Mouse (Mus musculus) skeletal muscle tissue, adult 2 months (tissue): Measurements from ENCODE around the gene Tsen54.

ENCODE experiments used
- DNase-seq: peaks from one replicate; pipeline ENCODE4 v3.0.0-alpha.2; 2012; ENCODE audit warnings: low read depth, low spot score

Tsen54 gene

DNA sequence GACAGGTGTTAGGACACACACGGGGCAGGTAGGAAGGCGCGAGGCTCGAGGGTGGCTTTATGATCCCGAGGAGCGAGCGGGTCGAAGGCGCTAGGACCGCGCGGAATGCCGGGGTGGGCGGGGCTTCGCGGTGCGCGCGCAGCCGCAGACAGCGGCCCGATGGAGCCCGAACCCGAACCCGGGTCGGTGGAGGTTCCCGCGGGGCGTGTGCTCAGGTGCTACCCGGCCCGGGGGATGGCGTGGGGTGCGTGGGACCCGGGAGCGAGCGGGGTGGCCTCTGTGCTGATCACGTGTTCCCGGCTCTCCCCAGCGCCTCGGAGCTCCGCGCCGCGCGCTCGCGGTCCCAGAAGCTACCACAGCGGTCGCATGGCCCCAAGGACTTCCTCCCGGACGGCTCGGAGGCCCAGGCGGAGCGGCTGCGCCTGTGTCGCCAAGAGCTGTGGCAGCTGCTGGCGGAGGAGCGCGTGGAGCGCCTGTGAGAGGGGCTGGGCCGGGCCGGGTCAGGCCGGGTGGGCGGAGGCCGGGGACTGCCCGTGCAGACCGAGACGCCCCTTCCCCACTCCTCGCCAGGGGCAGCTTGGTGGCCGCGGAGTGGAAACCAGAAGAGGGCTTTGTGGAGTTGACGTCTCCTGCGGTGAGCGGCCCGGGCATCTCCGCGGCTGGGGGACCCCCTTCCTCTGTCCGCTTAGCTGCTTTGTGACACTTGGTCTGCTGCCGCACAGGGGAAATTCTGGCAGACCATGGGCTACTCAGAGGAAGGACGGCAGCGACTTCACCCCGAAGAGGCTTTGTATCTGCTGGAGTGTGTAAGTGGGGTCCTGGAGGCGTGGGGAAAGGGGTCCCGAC, at the start of gene Tsen54:
Gene Tsen54 (plus strand): TSS at position 120 of the 846 bp plus-strand sequence.
- peak; percentile 56 for DNase-seq

DNA sequence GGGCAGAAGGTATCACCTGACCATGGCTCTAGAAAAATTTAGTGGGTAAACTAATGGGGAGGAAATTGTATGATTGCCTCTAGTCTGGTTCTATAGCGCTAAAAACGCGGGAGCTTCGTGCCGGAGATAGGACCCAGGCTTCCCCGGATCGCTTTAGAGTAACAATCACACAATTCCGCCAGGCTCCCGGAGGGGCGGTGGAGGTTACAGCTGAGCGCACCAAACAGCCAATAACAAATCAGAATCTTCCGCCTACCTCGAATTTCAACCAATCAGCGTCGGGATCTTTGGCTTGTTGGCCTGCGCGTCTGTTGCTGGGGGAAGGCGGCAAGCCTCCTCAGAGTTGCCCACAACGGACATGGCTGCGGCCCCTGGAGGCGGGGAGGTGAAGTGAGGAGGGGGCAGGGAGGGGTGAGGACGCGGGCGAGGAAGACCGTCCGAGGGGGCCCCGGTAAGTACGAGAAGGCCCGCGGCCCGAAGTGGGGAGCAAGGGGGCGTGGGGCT, 49.4 kb upstream of the Tsen54 start, which contains the start of gene Tmem94:
Gene Tmem94 (plus strand): TSS at position 331 of the 504 bp plus-strand sequence.
- peak; percentile 99 for DNase-seq

DNA sequence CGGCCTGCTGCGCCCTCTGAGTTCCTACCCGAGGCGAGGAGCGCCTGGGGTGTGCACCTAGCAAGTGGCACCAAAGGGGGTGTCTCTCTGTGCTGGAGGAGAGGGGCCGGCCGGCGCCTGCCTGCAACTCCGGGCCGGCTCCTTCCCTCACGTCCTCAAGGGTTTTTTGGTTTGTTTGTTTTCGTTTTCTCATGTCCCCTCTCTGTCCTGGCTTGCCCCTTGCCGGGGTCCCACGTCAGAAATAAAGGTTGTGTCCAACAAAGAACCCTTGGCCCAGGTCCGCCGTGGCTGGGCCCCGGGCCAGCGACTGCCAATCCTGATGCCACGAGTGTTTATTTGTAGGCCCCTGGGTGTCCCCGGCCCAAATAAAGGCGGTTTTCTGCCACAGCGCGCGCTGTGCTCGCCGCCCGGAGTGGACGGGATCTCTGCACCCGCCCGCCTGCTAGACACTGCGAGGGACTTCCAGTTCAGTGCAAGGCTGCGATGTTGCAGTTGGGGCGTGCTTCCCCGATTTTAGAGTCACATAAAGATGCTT, 48.9 kb upstream of the Tsen54 start:
- DNase-seq = peak; percentile 44

DNA sequence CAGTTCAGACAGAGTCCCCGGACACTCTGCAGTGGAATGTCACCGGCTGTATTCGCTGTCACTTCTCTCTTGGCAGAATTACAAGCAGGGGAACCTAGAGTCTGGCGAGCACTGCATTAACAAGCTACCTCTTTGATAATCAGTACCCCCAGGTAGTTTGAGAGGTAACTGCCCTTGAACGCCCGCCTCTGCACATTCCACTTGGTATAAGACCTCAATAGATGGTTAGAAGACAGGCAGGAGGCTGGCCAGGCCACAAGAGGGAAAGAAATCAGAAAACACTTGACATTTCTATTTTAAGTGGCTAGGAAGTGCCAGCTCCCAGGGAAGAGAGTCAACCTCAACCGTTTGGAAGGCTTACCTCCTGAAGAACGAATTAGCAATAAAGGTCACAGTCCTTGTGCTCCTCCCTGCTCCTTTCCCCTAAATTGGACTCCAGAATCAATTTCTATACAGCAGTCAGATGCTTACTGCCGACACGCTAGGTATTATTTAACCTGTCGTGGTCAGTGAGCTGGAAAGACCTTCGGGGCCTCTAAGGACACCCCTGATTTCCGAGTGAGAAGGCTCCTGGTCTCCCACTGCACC, 48.1 kb upstream of the Tsen54 start:
- peak; percentile 66 for DNase-seq

DNA sequence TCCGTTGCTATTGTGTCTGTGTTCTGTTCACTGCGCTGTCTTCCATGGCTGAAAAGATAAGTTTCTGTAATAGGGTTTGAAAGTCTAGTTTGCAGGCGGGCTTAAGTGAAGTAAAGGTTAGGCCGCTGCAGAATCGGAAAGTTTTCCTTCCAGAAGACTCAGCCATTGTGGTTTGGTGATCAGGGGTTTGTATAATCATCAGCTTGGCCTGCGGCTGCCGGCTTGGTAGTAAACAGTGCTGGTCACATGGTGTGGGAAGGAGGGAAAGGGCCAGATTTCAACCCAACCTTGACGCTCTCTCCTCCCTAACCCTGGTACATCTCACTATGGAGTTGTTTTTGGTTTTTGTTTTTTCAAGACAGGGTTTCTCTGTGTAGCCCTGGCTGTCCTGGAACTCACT, 47.5 kb upstream of the Tsen54 start:
- no peak for DNase-seq

DNA sequence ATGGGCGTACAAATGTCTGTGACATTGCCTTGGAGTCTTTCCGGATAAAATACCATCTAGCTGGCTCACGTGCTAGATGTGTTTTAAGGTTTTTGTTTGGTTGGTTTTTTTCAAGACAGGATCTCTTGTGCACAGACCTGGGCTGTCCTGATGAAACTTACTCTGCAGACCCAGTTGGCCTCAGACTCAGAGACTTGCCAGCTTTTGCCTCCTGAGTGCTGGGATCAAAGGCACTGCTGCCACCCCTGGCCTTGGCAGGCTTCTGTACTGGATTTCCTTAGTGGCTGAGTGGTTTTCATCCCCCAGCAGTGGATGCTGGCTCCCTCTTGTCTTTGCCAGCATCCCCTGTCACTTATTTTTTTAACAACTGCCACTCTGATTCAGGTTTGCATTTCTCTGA, 45.6 kb upstream of the Tsen54 start:
- no peak for DNase-seq

DNA sequence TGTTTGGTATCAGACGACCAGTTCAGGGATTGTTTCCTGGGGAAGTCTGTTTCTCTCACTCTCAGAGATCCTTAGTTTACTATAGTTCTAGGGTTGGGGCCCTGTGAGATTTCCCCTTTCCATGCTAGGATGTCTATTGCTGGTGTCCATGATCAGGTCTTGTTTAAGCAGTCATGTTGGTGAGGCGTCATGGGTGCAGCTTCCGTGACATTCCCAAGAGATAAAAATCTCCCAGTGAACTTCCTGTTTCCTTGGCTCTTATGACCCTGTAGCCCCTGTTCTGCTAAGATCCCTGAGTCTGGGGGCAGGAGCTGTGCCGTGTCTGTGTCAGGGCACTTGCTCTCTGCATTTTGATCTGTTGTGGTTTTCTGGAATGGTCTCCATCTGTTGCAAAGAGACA, 39.9 kb upstream of the Tsen54 start:
- no peak for DNase-seq

DNA sequence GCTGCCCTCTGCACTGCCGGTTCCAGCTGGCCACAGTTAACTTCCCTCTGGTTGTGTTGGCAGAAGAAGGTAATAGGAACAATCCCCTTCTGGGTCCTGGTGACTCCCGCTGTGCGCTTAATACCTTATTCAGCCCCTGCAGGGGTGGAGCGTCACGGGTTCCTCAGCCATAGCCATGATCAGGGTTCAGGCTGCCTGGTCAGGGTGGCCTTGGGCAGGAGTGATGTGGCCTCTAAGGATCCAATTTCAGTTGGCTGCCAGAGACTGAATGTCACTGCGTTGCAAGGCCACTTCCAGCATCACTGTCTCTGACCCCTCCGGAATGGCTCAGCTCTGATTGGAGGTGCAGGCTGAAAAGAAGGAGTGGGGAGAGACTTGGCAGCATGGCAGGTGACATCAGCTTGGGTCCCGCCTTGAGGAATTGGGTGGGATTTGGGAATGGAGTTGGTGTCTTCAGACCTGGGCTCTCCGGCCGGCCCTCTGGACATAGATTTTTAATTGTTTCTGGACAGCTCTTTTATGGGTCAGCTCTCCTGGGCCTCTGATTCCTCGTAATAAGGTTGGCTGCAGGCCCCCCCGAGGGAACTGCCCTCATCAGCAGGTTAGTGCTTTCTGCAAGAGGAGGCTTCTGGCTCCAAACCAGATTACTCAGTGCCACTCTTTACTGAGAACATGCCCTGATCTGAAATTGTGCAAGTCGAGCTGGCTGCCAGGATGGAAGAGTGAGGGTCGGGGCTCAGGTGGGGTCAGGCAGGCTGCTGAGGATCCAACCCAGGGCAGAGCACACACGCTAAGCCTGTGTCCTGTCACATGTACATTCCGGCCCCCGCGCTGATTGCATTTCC, 38.5 kb upstream of the Tsen54 start:
- DNase-seq = peak; percentile 87

DNA sequence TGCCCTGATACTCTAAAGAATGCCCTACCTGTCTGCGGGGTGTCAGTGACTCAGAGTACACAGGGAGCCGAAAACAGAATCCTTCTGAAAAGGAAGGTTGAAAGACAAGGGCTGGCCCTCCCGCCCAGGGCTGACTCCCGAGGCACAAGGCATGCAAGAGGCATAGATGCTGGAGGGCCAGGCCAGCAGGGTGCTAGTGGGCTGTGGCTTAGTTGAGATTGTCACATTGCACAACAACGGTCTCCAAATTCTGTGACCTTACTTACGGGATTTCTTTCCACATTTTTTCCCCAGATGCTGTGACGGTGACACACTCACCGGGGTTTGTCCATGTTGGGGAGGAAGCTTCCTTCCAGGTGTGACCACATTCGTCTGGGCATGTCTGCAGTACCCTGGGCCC, 37.6 kb upstream of the Tsen54 start:
- DNase-seq = no peak

DNA sequence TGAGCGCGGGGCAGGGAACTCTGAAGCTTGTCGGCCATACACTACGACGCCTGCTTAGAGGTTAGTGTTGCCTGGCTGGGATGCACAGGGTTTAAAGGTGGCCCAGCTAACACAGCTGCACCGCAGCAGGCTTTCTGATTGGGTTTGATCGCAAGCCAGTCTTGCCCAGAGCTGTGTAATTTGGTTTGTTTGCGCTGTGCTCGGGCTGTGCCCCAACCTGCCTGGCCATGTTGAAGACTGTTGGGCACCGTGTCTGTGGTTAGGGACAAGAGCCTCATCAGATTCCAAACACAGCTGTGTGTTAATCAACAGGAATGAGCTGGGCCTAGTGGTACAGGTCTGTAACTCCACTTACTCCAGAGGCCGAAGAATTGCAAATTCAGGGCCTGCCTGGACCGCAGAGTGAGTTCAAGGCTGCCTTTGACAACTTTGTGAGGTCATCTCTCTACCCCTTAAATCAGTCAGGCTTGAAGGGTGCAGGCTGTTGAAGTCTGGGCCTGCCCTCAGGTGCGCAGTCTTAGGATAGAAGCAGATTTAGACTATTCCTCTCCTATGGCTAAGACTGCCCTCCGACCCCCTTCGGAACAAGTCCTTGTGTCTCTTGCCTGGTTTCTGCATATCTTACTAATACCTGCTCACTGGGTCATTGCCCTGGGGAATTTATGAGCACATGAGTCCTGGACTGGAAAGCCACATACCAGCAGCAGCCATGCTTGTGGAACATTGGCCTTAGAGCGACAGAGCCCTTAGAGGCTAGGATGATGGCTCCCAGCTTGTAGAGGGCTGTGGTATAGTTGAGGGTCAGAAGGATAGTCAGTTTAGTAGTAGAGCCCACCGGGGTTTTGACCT, 36.8 kb upstream of the Tsen54 start:
- DNase-seq = no peak

DNA sequence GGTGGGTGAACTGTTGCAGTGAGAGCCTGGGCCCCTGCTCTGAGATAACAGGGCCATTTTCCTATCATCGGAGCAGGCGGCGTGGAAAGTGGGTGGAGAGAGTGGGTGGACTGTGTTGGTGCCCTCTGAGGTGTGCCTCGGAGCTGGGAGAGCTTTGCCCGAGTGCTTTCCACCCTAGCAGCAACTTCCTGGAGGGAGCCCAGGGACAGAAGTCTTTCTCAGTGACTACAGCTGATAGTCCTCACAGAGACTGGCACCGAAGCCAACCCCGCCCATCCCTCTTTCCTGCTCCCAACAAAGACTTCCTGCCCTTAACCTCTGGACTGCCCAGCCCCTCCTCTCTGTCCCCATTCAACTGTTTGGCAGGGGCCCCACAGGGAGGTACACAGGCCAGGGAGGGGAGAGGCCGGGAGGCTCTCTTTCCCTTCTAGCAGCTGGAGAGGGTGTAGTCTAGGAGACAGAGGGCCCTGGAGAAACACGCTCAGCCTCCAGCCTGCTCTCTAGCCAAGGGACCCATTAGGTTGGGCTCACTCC, 35.4 kb upstream of the Tsen54 start:
- DNase-seq = peak; percentile 77

DNA sequence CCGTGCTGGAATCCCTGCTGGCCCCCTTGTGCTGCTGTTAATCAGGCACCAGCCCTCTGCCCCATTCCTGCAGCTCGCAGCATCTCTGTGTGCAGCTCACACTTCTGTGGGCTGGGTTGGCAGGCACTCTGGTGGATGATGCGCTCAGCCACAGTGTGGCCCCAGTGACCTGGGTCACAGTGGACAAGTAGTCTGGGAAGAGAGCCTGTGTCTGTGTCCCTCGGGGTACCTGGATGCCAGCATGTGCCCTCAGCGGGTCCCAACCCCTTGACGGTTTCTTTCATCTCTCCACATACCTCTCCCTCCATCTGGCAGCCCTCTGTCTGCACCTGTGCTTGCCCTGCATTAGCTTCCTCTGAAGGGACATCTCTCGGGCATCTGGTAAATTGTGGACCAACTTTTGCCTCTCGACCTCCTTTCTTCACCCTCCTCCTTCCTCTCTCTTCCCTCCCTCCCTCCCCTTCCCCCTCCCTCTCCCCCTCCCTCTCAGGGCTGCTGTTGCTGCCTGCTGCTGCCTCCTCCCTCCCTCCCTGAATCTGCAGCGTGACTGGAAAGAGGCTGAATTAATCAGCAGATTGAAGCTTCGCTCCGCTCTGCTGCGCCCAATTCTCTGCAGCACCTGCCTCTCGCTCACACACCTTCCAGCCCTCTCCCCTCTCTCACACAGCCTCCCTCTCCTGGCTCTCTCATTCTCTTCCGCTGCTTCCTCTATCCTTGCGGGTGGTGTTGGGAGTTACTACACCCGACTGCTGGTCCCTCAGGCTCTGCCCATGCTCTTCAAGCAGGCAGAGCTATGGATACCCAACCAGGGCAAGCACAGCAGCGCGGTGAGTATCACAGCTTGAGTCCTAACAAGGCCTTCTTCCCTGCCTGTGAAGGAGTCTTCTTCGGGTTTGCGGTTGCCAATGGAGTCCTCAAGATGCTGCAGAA, 34.1 kb upstream of the Tsen54 start:
- DNase-seq = no peak

DNA sequence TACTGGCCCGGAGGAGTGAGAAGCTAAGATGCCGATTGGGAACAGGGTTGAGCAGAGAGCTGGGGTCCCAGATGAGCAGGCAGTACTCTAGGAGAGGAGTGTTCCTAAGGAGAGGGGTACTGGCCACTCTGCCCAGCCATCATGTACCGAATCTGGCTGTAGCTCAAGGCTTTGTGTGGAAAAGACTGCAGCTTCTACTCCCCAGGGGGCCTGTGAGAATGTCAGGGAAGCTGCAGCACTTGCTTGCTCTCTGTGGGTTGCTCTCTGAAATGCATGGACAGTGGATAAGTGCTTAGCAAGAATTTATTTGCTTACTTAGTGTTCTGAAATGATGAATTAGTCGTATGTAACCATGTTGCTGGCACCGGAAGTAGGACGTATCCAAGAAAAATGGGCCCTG, 28.1 kb upstream of the Tsen54 start:
- no peak for DNase-seq

DNA sequence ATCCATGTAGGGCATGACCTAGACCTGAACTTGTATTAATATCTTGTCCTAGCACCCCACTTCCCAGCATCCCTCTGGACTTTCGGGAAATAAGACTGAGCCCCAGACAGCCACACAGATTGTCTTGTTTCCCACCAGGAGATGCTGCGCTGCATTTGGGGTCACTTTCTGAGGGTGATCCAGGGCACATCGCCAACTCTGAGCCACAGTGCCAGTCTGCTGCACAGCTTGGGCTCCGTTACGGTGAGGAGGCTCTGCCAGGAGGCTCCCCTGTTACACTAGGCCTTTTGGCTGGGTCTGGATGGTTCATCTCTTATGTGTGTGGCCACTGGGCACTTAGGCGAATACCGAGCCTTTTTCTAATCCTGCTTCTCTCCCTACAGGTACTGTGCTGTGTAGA, 24.7 kb upstream of the Tsen54 start:
- no peak for DNase-seq

DNA sequence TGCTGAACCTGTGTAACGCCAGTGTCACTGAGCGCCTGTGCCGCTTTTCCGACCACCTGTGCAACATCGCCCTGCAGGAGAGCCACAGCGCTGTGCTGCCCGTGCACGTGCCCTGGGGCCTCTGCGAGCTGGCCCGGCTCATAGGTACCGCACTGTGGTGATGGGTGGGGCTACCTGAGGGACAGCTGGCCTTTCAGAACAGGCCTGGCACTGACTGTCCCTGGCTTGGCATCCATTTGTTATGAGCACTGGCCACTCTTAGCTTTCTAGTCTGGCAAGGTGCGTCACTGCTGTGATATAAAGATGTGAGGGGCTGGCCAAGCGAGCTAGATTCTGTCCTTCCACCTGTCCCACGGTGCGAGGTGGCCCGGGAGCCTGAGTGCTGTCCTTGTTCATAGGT, 22.6 kb upstream of the Tsen54 start:
- no peak for DNase-seq

DNA sequence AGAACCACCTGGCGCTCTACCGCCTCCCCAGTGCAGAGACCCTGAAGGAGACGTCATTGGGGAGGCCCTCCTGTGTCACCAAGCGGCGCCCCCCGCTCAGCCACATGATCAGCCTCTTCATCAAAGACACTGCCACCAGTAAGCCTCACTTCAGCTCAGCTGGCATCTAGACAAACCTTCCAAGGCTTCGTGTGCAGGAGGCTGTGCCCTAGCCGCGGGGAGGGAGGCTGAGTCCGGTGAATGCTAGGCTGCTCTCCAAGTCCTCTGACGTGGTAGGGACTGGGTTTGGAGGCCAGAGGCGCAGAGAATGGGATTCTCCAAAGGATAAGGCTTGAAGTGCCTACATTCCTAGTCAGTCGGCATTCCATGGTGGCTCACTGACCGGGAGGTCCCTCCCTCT, 22.2 kb upstream of the Tsen54 start:
- DNase-seq = no peak

DNA sequence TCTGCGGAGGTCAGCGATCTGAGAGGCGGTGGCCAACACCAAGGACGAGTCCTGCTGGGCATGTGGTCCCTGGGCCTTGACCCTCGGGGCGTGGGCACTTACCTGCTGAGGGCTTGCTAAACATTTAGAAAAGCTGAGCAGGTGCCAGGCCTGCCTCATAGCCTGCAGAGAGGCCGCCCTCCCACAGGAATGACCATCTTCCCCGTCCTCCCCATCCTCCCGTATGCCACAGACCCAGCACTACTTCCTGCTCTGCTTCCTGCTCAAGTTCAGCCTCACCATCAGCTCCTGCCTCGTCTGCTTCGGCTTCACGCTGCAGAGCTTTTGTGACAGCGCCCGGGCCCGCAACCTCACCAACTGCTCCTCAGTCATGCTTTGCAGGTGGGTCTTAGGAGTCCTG, 17.6 kb upstream of the Tsen54 start:
- DNase-seq = no peak

DNA sequence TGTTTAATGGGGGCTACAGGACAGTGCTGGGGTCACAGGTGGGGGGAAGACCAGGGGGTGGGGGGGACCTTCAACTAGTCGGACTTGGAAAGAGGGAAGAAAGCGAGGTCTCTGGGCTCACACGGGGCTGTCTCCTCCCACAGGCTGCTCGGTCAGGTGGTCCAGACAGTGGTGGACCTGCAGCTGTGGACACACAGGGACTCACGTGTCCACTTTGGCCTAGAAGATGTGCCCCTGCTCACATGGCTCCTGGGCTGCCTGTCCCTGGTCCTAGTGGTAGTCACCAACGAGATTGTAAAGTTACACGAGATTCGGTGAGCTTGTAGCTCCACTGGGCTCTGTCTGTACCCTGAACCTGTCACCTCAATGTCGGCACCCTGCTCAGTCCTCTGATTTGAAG, 16.9 kb upstream of the Tsen54 start:
- no peak for DNase-seq

DNA sequence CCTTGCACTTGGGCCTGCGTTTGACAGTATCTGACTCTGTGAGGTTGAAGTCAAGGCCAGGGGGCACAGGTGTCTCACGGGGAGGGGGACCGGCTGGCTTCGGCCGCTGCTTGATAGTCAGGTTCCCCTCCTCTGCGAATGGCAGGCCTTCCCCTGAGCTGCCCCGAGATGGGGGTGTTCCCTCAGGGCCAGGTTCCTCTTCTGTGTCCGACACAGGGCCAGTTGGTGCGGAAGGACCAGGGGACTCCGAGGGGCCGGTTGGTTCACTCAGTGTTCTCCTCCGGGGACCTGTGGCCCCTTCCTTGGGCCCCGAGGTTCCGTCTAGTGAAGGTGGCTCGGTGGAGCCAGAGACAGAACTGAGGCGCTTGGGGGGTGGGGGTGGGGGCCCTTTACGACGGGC, 13.5 kb upstream of the Tsen54 start:
- DNase-seq = no peak
